Mouse (Mus musculus) embryonic facial prominence, embryonic 10.5 days (tissue): Measurements from ENCODE around the gene Glrx5. TPM values are rescaled to one million over a fixed set of nuclear protein-coding genes. Genes with fewer than 3 reads are reported as not detected.

Experiments
- DNase-seq: peaks from one replicate; pipeline ENCODE4 v3.0.0-alpha.2; 2017; ENCODE audit warnings: low spot score
- H3K27ac ChIP-seq: fragments of 300-500 bp; sonication (generic); replicated peaks from 2 replicates; pipeline ENCODE4 v1.5.1; 2016; ENCODE audit warnings: mild to moderate bottlenecking
- H3K27me3 ChIP-seq: fragments of 300-500 bp; sonication (generic); replicated peaks from 2 replicates; pipeline ENCODE4 v1.6.1; 2016; ENCODE audit warnings: low read depth, mild to moderate bottlenecking; ENCODE audit not compliant: poor library complexity, severe bottlenecking
- H3K36me3 ChIP-seq: fragments of 300-500 bp; sonication (generic); replicated peaks from 2 replicates; pipeline ENCODE4 v1.6.1; 2016; ENCODE audit warnings: mild to moderate bottlenecking, moderate library complexity
- H3K4me1 ChIP-seq: fragments of 300-500 bp; sonication (generic); 2 replicates; pipeline ENCODE4 v1.6.1; 2016
- H3K4me3 ChIP-seq: fragments of 300-500 bp; sonication (generic); 2 replicates; pipeline ENCODE4 v1.5.1; 2016; ENCODE audit warnings: mild to moderate bottlenecking, moderate library complexity
- H3K9me3 ChIP-seq: fragments of 300-500 bp; sonication (generic); 2 replicates; pipeline ENCODE4 v1.6.1; 2016; ENCODE audit warnings: mild to moderate bottlenecking
- WGBS: fragments of 180-500 bp; shearing (Covaris S2); methylation state at CpG from one replicate; pipeline ENCODE4 v1.1.7; 2016; 5-methylcytosine and 5-hydroxymethylcytosine counted together
- polyA plus RNA-seq: library from polyadenylated mRNA; unstranded; fragments of >200 nt; fragmentation: Nextera tagmentation; extraction: Ambion mirVana; gene quantifications from 2 replicates; pipeline ENCODE4 v1.2.1, GENCODE M21; 2016

Glrx5 gene
- polyA plus RNA-seq, 1 experiment from 2014 or later, result 218 TPM

DNA sequence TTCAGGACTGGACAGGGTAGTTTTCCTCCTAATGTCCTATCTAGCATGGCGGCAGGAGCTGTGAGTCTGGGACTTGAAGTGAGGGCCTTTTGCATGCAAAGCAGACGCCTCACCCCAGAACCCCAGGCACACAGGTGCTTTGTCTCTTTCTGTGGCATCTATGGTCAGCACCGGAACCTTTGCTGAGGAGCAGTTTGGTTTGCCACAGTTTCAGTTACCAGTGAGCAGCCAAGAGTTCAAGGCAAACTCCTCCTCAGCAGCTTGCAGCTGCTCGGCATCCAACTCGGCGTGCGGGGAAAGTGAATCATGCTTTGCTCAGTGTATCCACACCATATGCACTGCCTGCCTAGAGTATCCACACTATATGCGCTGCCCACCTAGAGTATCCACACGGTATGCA, 9.7 kb upstream of the Glrx5 start:
- DNase-seq, result no peak
- H3K27me3 ChIP-seq, result no peaks in the 10 kb centered on the region
- 96% methylated on average over 9 of the region's 9 CpGs for WGBS
- H3K4me1 ChIP-seq, result peaks cover 12% of the 10 kb centered on the region; the same call in 1 of the 2 replicates
- H3K9me3 ChIP-seq, result peaks cover 15% of the 10 kb centered on the region
- no peak overlapping the region for H3K4me3 ChIP-seq
- no peak overlapping the region for H3K27ac ChIP-seq
- H3K36me3 ChIP-seq, result peaks cover 8% of the 10 kb centered on the region

DNA sequence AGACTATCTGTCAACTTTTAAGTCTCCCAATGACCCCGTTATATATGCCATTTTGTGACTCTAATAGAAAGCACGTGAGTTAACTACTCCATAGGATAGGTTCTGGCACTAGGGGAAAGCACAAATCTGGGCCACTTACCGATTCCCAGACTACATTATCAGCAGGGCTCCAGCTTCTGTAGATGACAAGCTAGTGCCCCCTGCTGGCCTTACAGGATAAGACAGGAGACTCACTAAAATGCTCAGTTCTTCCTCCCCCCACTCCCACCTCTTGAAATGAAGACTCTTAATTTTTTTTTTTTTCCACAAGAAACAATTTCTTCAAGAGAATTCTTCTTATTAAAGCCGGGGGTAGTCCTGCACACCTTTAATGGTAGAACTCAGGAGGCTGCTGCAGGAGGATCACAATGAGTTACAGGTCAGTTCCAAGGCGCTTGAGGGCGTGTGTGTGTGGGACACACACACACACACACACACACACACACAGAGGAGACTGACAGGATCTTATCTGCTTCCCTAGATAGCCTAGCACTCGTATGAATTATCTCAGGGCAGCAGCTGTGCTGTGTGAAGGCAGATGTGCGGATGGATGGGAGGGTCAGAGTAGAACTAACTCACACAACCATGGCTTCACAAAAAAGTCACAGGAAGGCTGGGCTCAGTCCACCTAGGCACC, 7.1 kb upstream of the Glrx5 start:
- H3K27me3 ChIP-seq, result no peaks in the 10 kb centered on the region
- H3K4me1 ChIP-seq, result peaks cover 7% of the 10 kb centered on the region; the same call in 1 of the 2 replicates
- no peak overlapping the region for H3K4me3 ChIP-seq
- 52% methylated on average over 8 of the region's 8 CpGs for WGBS
- peak; percentile 68 for DNase-seq
- no peak overlapping the region for H3K27ac ChIP-seq
- H3K9me3 ChIP-seq, result peaks cover 15% of the 10 kb centered on the region
- peaks cover 28% of the 10 kb centered on the region for H3K36me3 ChIP-seq

DNA sequence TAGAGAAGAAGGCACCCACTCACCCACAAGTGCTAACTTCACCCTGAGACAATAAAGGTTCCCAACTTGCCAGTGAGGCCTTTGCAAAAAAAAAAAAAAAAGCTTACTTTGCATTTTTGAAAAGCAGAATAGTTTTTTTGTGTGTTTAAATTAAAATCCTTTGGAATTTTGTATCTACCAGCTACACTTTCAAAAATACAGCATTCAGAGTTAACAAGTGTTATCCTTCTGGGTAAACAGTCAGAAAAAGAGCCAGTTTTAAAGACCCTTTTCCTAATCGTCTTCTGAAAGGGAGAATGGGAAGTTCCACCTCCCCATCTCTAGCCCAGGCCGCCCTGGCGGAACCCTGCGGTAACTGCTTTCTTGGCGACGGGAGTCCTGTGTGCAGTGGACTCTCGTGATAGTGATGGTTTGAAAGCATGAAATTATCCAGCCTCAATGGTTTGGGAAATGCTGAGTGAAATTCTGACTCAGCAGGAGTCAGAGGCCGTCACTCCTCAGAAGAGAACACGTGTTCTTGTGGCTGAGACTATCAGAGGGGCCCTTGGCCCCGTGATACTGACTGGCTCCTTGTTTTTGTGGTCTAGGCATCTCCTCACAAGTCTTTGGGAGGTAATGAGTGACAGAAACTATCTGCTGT, 6.4 kb upstream of the Glrx5 start:
- H3K27me3 ChIP-seq, result no peaks in the 10 kb centered on the region
- peaks cover 14% of the 10 kb centered on the region for H3K4me1 ChIP-seq
- H3K36me3 ChIP-seq, result peaks cover 29% of the 10 kb centered on the region
- WGBS, result 66% methylated on average over 10 of the region's 10 CpGs
- no peak overlapping the region for H3K4me3 ChIP-seq
- no peak overlapping the region for H3K27ac ChIP-seq
- DNase-seq, result no peak
- H3K9me3 ChIP-seq, result peaks cover 15% of the 10 kb centered on the region

DNA sequence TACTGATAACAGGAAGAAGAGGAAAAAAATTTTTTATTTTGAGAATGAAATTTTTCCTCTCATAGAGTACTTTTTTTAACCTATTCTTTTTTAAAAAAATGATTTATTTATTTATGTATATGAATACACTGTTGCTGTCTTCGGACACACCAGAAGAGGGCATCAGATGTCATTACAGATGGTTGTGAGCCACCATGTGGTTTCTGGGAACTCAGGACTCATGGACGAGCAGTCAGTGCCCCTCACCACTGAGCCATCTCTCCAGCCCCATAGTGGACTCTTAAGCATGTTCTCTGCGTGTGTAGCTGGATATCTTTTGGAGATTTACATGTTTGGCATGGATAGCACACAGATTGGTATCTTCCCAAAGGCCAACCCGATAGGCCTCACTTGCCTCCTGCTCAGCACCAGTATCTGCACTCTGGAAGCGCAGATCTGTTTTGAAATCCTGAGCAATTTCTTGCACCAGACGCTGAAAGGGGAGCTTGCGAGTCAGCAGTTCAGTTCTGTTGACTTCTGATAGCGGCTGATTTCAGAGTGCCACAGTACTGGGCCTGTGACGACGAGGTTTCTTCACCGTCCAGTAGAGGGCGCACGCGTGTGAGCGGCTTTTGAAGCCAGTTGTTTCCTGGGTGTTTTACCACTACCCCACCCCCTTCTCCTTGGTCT, 5.0 kb upstream of the Glrx5 start:
- 34% methylated on average over 15 of the region's 15 CpGs for WGBS
- Histone ChIP-seq H3K36me3 (peaks cover 29% of the 10 kb centered on the region), H3K27me3 (no peaks in the 10 kb centered on the region), H3K4me1 (peaks cover 10% of the 10 kb centered on the region), H3K27ac (no peak overlapping the region), H3K4me3 (no peak overlapping the region), H3K9me3 (peaks cover 15% of the 10 kb centered on the region)
- peak; percentile 72 for DNase-seq

DNA sequence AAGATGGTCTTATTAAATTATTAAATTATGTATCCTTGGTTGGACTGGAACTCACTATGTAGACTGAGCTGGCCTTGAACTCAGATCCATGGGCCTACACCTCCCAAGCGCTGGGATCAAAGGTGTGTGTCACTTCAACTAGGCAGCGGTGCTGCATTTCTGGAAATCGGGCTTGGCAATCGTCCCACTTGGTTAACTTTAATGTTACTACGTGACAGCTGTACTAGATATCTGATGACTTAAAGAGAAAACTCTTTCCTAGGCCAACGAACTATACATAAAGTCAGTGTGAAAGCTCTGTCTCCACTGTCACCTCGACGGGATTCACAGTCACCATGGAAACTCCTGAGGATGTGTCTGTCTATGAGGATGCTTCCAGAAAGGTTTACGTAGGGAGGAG, 2.6 kb upstream of the Glrx5 start:
- Histone ChIP-seq H3K4me1 (peaks cover 29% of the 10 kb centered on the region), H3K9me3 (no peaks in the 10 kb centered on the region), H3K36me3 (peaks cover 26% of the 10 kb centered on the region), H3K4me3 (no peak overlapping the region), H3K27me3 (no peaks in the 10 kb centered on the region), H3K27ac (no peak overlapping the region)
- 93% methylated on average over 9 of the region's 9 CpGs for WGBS
- no peak for DNase-seq

DNA sequence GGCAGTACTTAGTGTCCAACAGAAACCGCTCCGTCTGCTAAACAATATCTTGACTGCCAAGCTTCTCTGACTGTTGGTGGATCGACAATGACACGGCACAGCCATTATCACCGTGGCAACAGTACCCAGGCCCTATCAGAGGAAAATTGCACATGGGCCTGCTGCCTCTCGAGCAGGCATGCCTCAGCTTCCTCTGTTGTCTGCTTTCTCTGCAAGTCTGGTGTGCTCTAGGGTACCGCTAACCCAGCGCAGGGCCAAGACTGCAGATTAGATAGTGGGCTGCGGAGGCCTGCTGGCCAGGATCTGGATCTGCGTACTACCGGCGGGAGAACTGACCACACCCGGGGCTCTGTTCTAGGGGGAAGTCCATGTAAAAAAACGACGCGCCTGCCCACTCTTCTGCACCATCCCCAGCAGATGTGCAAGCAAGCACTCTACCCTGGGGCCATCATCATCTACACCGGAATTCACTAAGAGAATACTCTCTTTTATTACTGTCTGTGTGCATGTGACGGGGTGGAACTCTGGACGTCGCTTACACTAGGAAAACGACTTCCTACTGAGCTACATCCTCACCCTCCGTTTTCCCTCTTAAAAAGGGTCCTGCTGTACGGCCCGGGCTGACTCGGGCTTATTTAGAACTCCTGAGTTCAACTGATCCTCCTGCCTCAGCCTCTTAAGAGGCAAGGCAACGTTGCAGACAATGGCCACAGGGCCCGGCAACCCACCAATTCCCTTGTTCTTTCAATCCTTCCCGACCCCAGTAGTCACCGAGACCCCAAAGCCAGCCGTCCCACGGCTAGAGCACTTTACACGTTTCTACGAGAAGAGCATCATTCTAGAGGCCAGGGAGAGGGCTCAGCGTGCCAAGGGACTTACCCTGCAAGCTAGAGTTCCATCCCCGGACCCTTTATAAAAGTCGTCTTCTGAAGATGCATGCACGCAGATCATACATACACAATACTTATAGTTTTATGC, 1.1 kb upstream of the Glrx5 start:
- peak overlapping the region; percentile 88 for H3K27ac ChIP-seq
- 8% methylated on average over 37 of the region's 37 CpGs for WGBS

GRCm38 (mm10) chr12:105032832-105033775, 616 bp downstream of the Glrx5 start:
- H3K36me3 ChIP-seq, result peaks cover 39% of the 10 kb centered on the region
- no peaks in the 10 kb centered on the region for H3K27me3 ChIP-seq
- peak overlapping the region; percentile 90 for H3K27ac ChIP-seq
- peaks cover 37% of the 10 kb centered on the region for H3K4me1 ChIP-seq
- H3K9me3 ChIP-seq, result no peaks in the 10 kb centered on the region
- H3K4me3 ChIP-seq, result peak overlapping the region; percentile 86
- 4% methylated on average over 45 of the region's 45 CpGs for WGBS
- DNase-seq, result no peak

More for the DNA sequence above, 1.1 kb upstream of the Glrx5 start:
- Histone ChIP-seq H3K4me1 (peaks cover 37% of the 10 kb centered on the region), H3K9me3 (no peaks in the 10 kb centered on the region), H3K36me3 (peaks cover 30% of the 10 kb centered on the region), H3K4me3 (peak overlapping the region; percentile 86), H3K27me3 (no peaks in the 10 kb centered on the region)
- peak; percentile 47 for DNase-seq

DNA sequence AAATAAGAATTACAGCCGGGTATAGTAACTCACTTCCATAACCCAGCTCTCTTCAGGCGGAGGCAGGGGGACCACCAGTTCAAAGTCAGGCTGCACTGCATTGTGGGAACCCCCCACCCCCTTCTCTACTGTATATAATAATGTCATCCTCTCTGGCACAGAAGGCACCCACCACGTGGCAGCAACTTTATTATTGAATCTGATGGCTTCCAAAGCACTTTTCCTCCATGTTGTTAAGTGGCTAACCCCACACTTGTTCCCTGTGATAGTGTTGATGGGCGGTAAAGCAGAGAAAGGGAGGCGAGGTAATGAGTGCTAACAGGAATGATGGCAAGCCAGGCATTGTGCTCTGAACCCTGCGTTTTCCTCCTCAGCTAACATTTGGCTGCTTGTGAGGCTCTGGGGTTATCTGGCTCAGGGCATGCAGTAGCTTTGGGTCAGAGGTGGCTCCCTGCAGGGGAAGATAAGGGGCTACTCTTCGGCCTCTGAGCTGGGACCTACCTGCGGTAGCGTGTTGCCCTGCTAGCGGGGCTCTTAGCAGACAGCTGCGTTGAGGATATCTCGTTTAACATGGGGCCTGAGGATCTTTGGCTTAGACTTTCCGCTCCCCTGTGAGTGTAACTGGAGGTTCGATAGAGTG, 1.8 kb downstream of the Glrx5 start:
- peak overlapping the region; percentile 86 for H3K4me3 ChIP-seq
- 77% methylated on average over 14 of the region's 14 CpGs for WGBS
- peak overlapping the region; percentile 10; the same call in 1 of the 2 replicates for H3K27ac ChIP-seq

DNA sequence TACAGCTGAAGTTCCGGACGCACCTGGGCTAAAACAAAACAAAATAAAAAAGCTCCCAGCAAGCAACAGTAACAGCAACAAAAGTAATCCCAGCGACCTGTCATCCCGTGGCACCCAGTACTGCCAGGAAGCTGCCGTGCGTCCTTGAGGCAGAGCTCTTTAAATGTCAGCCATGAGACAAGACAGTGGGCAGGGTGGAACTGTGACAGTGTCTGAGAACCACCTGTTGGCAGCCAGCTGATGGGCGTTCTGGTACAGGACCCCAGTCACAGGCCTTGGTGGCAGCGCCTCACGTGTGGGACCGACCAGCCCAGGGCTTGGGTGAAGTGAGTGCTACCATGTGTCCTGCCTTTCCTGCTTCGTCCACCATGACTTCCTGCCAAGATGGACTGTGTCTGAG, 5.7 kb downstream of the Glrx5 start:
- Histone ChIP-seq H3K4me1 (peaks cover 40% of the 10 kb centered on the region), H3K27me3 (no peaks in the 10 kb centered on the region), H3K9me3 (no peaks in the 10 kb centered on the region), H3K36me3 (peaks cover 61% of the 10 kb centered on the region), H3K27ac (no peak overlapping the region), H3K4me3 (no peak overlapping the region)
- WGBS, result 84% methylated on average over 11 of the region's 11 CpGs
- DNase-seq, result no peak

More for the DNA sequence above, 1.8 kb downstream of the Glrx5 start:
- DNase-seq, result no peak
- Histone ChIP-seq H3K27me3 (no peaks in the 10 kb centered on the region), H3K9me3 (no peaks in the 10 kb centered on the region), H3K36me3 (peaks cover 38% of the 10 kb centered on the region), H3K4me1 (peaks cover 43% of the 10 kb centered on the region)

- Histone ChIP-seq H3K27me3 (no peaks in the 10 kb centered on the region), H3K27ac (0 out of 2 replicates have a peak overlapping the region, but pooled peaks have one; percentile 40), H3K36me3 (peaks cover 68% of the 10 kb centered on the region), H3K4me1 (peaks cover 33% of the 10 kb centered on the region), H3K4me3 (no peak overlapping the region), H3K9me3 (no peaks in the 10 kb centered on the region)
- 86% methylated on average over 7 of the region's 7 CpGs for WGBS
- no peak for DNase-seq
Measured at GRCm38 (mm10) chr12:105038918-105039317, 6.4 kb downstream of the Glrx5 start.
